Mouse (Mus musculus): ENCODE data around the gene Pear1.

DNA sequence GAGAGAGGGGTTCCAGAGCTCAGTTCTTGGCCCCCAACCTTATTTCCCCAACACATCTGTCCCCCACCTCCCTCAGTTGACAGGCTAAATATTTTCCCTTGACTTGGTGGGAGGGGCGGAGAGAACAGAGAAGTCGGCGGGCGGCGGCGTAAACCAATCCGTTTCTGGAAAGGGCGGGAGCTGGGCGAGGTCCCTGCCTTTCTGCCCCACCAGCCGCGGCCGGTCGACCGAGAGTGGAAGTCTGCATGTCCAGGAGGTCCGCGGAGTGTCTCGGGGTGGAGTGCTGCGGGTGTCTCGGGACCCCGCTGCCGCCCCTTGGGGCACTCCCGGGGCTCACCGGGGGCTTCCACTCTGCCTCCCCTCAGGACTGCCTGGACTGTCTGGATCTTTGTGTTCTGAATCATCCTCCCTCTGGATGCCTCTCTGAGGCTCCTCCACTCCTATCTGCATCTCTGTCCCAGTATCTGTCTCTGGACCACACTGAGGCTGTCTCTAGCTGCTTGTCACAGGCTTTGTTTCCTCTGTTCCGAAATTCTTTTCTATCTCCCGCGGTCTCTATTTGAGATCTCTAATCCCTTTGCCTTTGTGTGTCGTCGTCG is 27.3 kb downstream of the Pear1 start, which contains the start of gene Insrr:
- TF ChIP-seq POU5F1 (IDR thresholded peaks at IDR 0.05; ENCODE audit: borderline replicate concordance, low read length) (no peak), CTCF (conservative IDR thresholded peaks at IDR 0.05; ENCODE audit: low read length) (no peak)
